Mouse (Mus musculus) Patski (cell line): ENCODE data around the gene Gm960. TPM values are rescaled to one million over a fixed set of nuclear protein-coding genes. Genes with fewer than 3 reads are reported as not detected.
"Not testable (repeated sequence)": the region's sequence is repeated elsewhere in the genome, so short reads cannot be mapped to it uniquely, and the experiment has no call there.

Experiments
- ATAC-seq: fragments of 100-300 bp; one replicate; pipeline ENCODE4 v1.8.0; 2021
- CTCF ChIA-PET: fragments of 350-600 bp; sonication (Branson Sonifier 250); formaldehyde crosslinking; loops from one replicate; lab custom pipeline; 2022; ENCODE audit warnings: inconsistent platforms; lab: Charles Lee
- POLR2A ChIA-PET: fragments of 350-600 bp; sonication (Branson Sonifier 250); formaldehyde crosslinking; loops from one replicate; lab custom pipeline; 2022; ENCODE audit warnings: antibody characterized with exemption, inconsistent platforms; lab: Charles Lee
- DNase-seq: peaks from one replicate; pipeline ENCODE4 v3.0.0-alpha.2; 2011; ENCODE audit warnings: low read depth, low spot score
- H3K27me3 ChIP-seq: fragments of 371-371 bp; one replicate; pipeline ENCODE4 v1.5.1; 2021
- CTCF ChIP-seq: fragments of 100-300 bp; IDR thresholded peaks from one replicate; pipeline ENCODE4 v1.5.1; 2021
- in situ Hi-C: fragments of 300-500 bp; cut with MboI; formaldehyde crosslinking; loops from 3 replicates; pipeline ENCODE4 v1.11.1; 2018; ENCODE audit warnings: low pct_unique_long_range_greater_than_20kb, mixed read lengths
- polyA plus RNA-seq: library from polyadenylated mRNA; unstranded; gene quantifications from one replicate; pipeline ENCODE4 v1.2.3, GENCODE M21; 2021

Gm960 gene
- polyA plus RNA-seq, 1 experiment from 2014 or later = 2.5 TPM

- ChIA-PET CTCF (interaction anchor here (0.7 to 1.2 kb wide), 4 partner anchors 12 to 94 kb away, joined by 3 to 4 read pairs (median 3); partner anchors contain the start of gene Pcx), POLR2A (no interaction called here)
- ATAC-seq (no peak), DNase-seq (no peak)
- no peaks in the 10 kb centered on the region for H3K27me3 ChIP-seq
- in situ Hi-C loops = no loop called here
- no peak for TF ChIP-seq CTCF
These were observed 94.4 kb downstream of the Gm960 start for GRCm38 (mm10) chr19:4603801-4604723.

- DNase-seq = no peak
- POLR2A ChIA-PET = interaction anchor here (1.1 kb wide), 1 partner anchor 10 kb away, joined by 3 read pairs; no protein-coding TSS in a partner anchor
- CTCF ChIA-PET = interaction anchor here (1.0 to 1.2 kb wide), 2 partner anchors 12 to 15 kb away, joined by 3 read pairs; no protein-coding TSS in a partner anchor
- H3K27me3 ChIP-seq = no peaks in the 10 kb centered on the region
- TF ChIP-seq CTCF = no peak
- no peak for ATAC-seq
- in situ Hi-C loops = no loop called here
These were observed 96.0 kb downstream of the Gm960 start for GRCm38 (mm10) chr19:4602459-4602858.

GRCm38 (mm10) chr19:4596071-4596470, 102.4 kb downstream of the Gm960 start:
- no peak for TF ChIP-seq CTCF
- ChIA-PET CTCF (no interaction called here), POLR2A (no interaction called here)
- no peak for DNase-seq
- in situ Hi-C loops = no loop called here
- no peak for ATAC-seq
- H3K27me3 ChIP-seq = no peaks in the 10 kb centered on the region

- ChIA-PET CTCF (no interaction called here), POLR2A (no interaction called here)
- ATAC-seq (no peak), DNase-seq (no peak)
- TF ChIP-seq CTCF = no peak
- in situ Hi-C loops = no loop called here
- H3K27me3 ChIP-seq = no peaks in the 10 kb centered on the region
These were observed 104.5 kb downstream of the Gm960 start for GRCm38 (mm10) chr19:4593792-4594522.

GRCm38 (mm10) chr19:4590025-4590424, 108.4 kb downstream of the Gm960 start:
- no peaks in the 10 kb centered on the region for H3K27me3 ChIP-seq
- no peak for DNase-seq
- POLR2A ChIA-PET = interaction anchor here (0.7 kb wide), 1 partner anchor 23 kb away, joined by 3 read pairs; no protein-coding TSS in a partner anchor
- no peak for TF ChIP-seq CTCF
- no peak for ATAC-seq
- CTCF ChIA-PET = interaction anchor here (1.4 kb wide), 1 partner anchor 13 kb away, joined by 3 read pairs; no protein-coding TSS in a partner anchor
- in situ Hi-C loops = no loop called here

- ChIA-PET POLR2A (no interaction called here), CTCF (interaction anchor here (1.5 kb wide), 1 partner anchor 258 kb away, joined by 3 read pairs; no protein-coding TSS in a partner anchor)
- DNase-seq (no peak), ATAC-seq (no peak)
- in situ Hi-C loops = no loop called here
- TF ChIP-seq CTCF = peak; percentile 60
- no peaks in the 10 kb centered on the region for H3K27me3 ChIP-seq
These were observed 109.4 kb downstream of the Gm960 start for GRCm38 (mm10) chr19:4589081-4589480.

- ATAC-seq (no peak), DNase-seq (no peak)
- in situ Hi-C loops = no loop called here
- no peaks in the 10 kb centered on the region for H3K27me3 ChIP-seq
- ChIA-PET POLR2A (no interaction called here), CTCF (interaction anchor here (1.2 to 1.5 kb wide), 3 partner anchors 9 to 259 kb away, joined by 3 read pairs; no protein-coding TSS in a partner anchor)
- no peak for TF ChIP-seq CTCF
These were observed 110.0 kb downstream of the Gm960 start for GRCm38 (mm10) chr19:4588430-4588829.

- DNase-seq = no peak
- no peak for TF ChIP-seq CTCF
- ChIA-PET POLR2A (no interaction called here), CTCF (interaction anchor here (1.2 to 1.7 kb wide), 4 partner anchors 10 to 260 kb away, joined by 3 to 4 read pairs (median 3); no protein-coding TSS in a partner anchor)
- H3K27me3 ChIP-seq = no peaks in the 10 kb centered on the region
- no peak for ATAC-seq
- in situ Hi-C loops = no loop called here
These were observed 111.0 kb downstream of the Gm960 start for GRCm38 (mm10) chr19:4587426-4587825.

GRCm38 (mm10) chr19:4586783-4587182, 111.7 kb downstream of the Gm960 start:
- POLR2A ChIA-PET, ATAC-seq, DNase-seq, in situ Hi-C loops, H3K27me3 ChIP-seq: not testable (repeated sequence)
- CTCF ChIA-PET = interaction anchor here (0.7 to 1.7 kb wide), 4 partner anchors 9 to 38 kb away, joined by 3 to 4 read pairs (median 3); partner anchors contain the start of gene Rce1

GRCm38 (mm10) chr19:4583856-4584255, 114.6 kb downstream of the Gm960 start:
- ChIA-PET POLR2A (interaction anchor here (0.6 kb wide), 1 partner anchor 26 kb away, joined by 11 read pairs; no protein-coding TSS in a partner anchor), CTCF (interaction anchor here (1.0 to 4.4 kb wide), 3 partner anchors 10 to 85 kb away, joined by 3 to 12 read pairs (median 3); partner anchors contain the start of gene 2010003K11Rik)
- no peak for TF ChIP-seq CTCF
- no peak for ATAC-seq
- in situ Hi-C loops = no loop called here
- H3K27me3 ChIP-seq = no peaks in the 10 kb centered on the region
- DNase-seq = no peak
